Mouse (Mus musculus): ENCODE data around the gene Cdc42bpb.

- TF ChIP-seq CTCF (IDR thresholded peaks at IDR 0.05; ENCODE audit: low read depth) = no peak
- TF ChIP-seq EP300 (optimal IDR thresholded peaks at IDR 0.05) = no peak
Observed at GRCm38 (mm10) chr12:111274006-111274405, 103.5 kb downstream of the Cdc42bpb start.

All from stomach, postnatal 0 days (tissue).